Mouse (Mus musculus): ENCODE measurements around the gene Slc35b4. TPM values are rescaled to one million over a fixed set of nuclear protein-coding genes. Genes with fewer than 3 reads are reported as not detected.

The Slc35b4 gene
- polyA plus RNA-seq, 1 experiment from 2014 or later, result 46.5 TPM

GRCm38 (mm10) chr6:34110571-34110970 lies 66.3 kb downstream of the Slc35b4 start:
- WGBS, result 29% methylated on average over 10 of the region's 10 CpGs
- no peak overlapping the region for H3K9ac ChIP-seq
- H3K36me3 ChIP-seq (replicated peaks; ENCODE audit: control insufficient read depth, insufficient read depth), result no peaks in the 10 kb centered on the region
- H3K9me3 ChIP-seq (ENCODE audit: control insufficient read depth, low read length), result no peaks in the 10 kb centered on the region
- H3K27me3 ChIP-seq (ENCODE audit: control insufficient read depth, insufficient read depth, low read length), result no peaks in the 10 kb centered on the region
- ATAC-seq (ENCODE audit: low FRiP score) (no peak), DNase-seq (ENCODE audit: low spot score) (no peak)
- H3K4me2 ChIP-seq (replicated peaks), result no peak overlapping the region
- H3K4me1 ChIP-seq (replicated peaks; ENCODE audit: control insufficient read depth, insufficient read depth, low read length), result peaks cover 4% of the 10 kb centered on the region
- peak overlapping the region; percentile 26; the same call in 1 of the 2 replicates for H3K27ac ChIP-seq
- no peak overlapping the region for H3K4me3 ChIP-seq (replicated peaks; ENCODE audit: low read length)

Other genes starting within 250 kb of the Slc35b4 start
- gene Lrguk, start 147.7 kb downstream of the Slc35b4 start, polyA plus RNA-seq (2014; fragmentation: Nextera tagmentation; extraction: Ambion mirVana), result 1.3 and 1.9 TPM in 2 replicates
- gene Akr1b3, start 140.4 kb upstream of the Slc35b4 start, polyA plus RNA-seq (2014; fragmentation: Nextera tagmentation; extraction: Ambion mirVana), result 119 and 131 TPM in 2 replicates
- 4.2 and 6.4 TPM in 2 replicates for gene Akr1b8, start 177.0 kb upstream of the Slc35b4 start, polyA plus RNA-seq (2014; fragmentation: Nextera tagmentation; extraction: Ambion mirVana)
- 10.4 and 13.2 TPM in 2 replicates for gene Akr1b10, start 207.1 kb upstream of the Slc35b4 start, polyA plus RNA-seq (2014; fragmentation: Nextera tagmentation; extraction: Ambion mirVana)
- gene Akr1b7, start 235.2 kb upstream of the Slc35b4 start, polyA plus RNA-seq (2014; fragmentation: Nextera tagmentation; extraction: Ambion mirVana), result 0.16 TPM in 1 of 2 replicates, not detected in the other

All from hindbrain, embryonic 14.5 days (tissue).